Mouse (Mus musculus) midbrain, embryonic 11.5 days (tissue): ENCODE data around the gene Rtn4rl1. TPM values are rescaled to one million over a fixed set of nuclear protein-coding genes. Genes with fewer than 3 reads are reported as not detected.

Experiments used
- ATAC-seq: fragments of 200-750 bp; cut with Nextera tagmentation; 2 replicates; pipeline ENCODE4 v1.8.0; 2017; ENCODE audit warnings: moderate TSS enrichment, moderate library complexity; ENCODE audit not compliant: low FRiP score
- DNase-seq: peaks from one replicate; pipeline ENCODE4 v3.0.0; 2015; ENCODE audit warnings: low spot score; ENCODE audit errors: missing footprints
- H3K27ac ChIP-seq: fragments of 300-500 bp; sonication (generic); 2 replicates; pipeline ENCODE4 v1.5.1; 2014; ENCODE audit warnings: low read depth, low read length
- H3K27me3 ChIP-seq: fragments of 300-500 bp; sonication (generic); 2 replicates; pipeline ENCODE4 v1.6.1; 2014; ENCODE audit warnings: mild to moderate bottlenecking, low read length, moderate library complexity, mixed read lengths; ENCODE audit not compliant: control insufficient read depth, insufficient read depth
- H3K36me3 ChIP-seq: fragments of 300-500 bp; sonication (generic); 2 replicates; pipeline ENCODE4 v1.6.1; 2014; ENCODE audit warnings: mild to moderate bottlenecking, low read length, moderate library complexity, mixed read lengths; ENCODE audit not compliant: control insufficient read depth, insufficient read depth
- H3K4me1 ChIP-seq: fragments of 300-500 bp; sonication (generic); 2 replicates; pipeline ENCODE4 v1.6.1; 2014; ENCODE audit warnings: low read length; ENCODE audit not compliant: control insufficient read depth, insufficient read depth
- H3K4me2 ChIP-seq: fragments of 300-500 bp; sonication (generic); 2 replicates; pipeline ENCODE4 v1.6.1; 2014; ENCODE audit warnings: mild to moderate bottlenecking, moderate library complexity
- H3K4me3 ChIP-seq: fragments of 300-500 bp; sonication (generic); 2 replicates; pipeline ENCODE4 v1.5.1; 2014; ENCODE audit warnings: low read depth, low read length
- H3K9ac ChIP-seq: fragments of 300-500 bp; sonication (generic); 2 replicates; pipeline ENCODE4 v1.6.1; 2014; ENCODE audit warnings: low read length
- H3K9me3 ChIP-seq: fragments of 300-500 bp; sonication (generic); 2 replicates; pipeline ENCODE4 v1.6.1; 2016; ENCODE audit warnings: low read length; ENCODE audit not compliant: control insufficient read depth
- WGBS: fragments of 180-500 bp; shearing (Covaris S2); extraction: QIAGEN DNeasy Blood & Tissue Kit; methylation state at CpG from one replicate; pipeline ENCODE4 v1.1.7; 2014; 5-methylcytosine and 5-hydroxymethylcytosine counted together
- polyA plus RNA-seq: library from polyadenylated mRNA; unstranded; fragments of >200 nt; fragmentation: Nextera tagmentation; extraction: Ambion mirVana; gene quantifications from 2 replicates; pipeline ENCODE4 v1.2.1, GENCODE M21; 2014

Gene Rtn4rl1
- polyA plus RNA-seq, 1 experiment from 2014 or later = 4.6 TPM

DNA sequence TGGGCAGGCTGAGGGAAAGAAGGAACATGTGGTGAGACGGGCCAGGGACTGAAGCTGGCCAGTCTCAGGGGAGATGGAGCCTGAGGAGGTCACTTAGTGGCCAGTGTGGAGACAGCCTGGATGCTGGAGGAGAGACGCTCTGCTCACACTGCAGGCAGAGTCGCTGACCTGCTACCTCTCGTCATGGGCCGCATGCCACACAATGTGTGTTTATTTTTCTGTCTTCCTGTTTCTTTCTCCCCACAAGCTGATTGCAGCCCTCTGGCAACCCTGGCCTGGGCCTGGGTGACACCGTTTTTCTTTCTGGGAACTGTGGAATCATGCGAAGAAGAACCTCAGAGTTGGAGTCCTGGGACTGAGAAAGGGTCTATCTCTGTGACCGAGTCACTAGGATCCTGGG is 8.1 kb downstream of the Rtn4rl1 start:
- ATAC-seq = no peak
- no peak overlapping the region for H3K27ac ChIP-seq
- 68% methylated on average over 8 of the region's 8 CpGs for WGBS
- no peak overlapping the region; the same call in 1 of the 2 replicates for H3K9ac ChIP-seq
- H3K9me3 ChIP-seq = no peaks in the 10 kb centered on the region
- H3K4me2 ChIP-seq = no peak overlapping the region
- H3K27me3 ChIP-seq = peaks cover 1% of the 10 kb centered on the region; the same call in 1 of the 2 replicates
- H3K36me3 ChIP-seq = no peaks in the 10 kb centered on the region
- H3K4me1 ChIP-seq = peaks cover 7% of the 10 kb centered on the region; the same call in 1 of the 2 replicates
- H3K4me3 ChIP-seq = no peak overlapping the region
- DNase-seq = no peak

DNA sequence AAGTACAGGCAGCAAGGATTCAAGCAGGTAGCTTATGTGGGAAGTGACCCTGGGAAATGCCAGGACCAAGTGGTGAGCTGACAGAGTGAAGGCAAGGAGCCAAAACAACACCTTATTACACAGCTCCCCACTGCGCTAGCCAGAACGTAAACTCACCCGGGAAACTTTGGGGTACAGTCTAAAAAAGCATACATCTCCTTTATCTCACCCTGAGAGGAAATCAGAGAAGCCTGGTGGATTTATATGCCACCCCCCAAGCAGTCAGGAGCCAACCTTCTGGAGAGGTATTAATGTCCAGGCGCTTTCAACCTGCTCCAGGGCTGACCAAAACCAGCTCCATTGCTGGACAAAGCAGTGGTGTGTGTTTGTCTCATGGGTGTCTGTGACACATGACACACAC is 10.3 kb downstream of the Rtn4rl1 start:
- Histone ChIP-seq H3K9me3 (no peaks in the 10 kb centered on the region), H3K4me1 (peaks cover 5% of the 10 kb centered on the region; the same call in 1 of the 2 replicates), H3K4me3 (no peak overlapping the region), H3K9ac (no peak overlapping the region), H3K4me2 (no peak overlapping the region), H3K27ac (no peak overlapping the region), H3K36me3 (no peaks in the 10 kb centered on the region), H3K27me3 (no peaks in the 10 kb centered on the region)
- ATAC-seq (no peak), DNase-seq (no peak)
- 82% methylated on average over 4 of the region's 4 CpGs for WGBS

DNA sequence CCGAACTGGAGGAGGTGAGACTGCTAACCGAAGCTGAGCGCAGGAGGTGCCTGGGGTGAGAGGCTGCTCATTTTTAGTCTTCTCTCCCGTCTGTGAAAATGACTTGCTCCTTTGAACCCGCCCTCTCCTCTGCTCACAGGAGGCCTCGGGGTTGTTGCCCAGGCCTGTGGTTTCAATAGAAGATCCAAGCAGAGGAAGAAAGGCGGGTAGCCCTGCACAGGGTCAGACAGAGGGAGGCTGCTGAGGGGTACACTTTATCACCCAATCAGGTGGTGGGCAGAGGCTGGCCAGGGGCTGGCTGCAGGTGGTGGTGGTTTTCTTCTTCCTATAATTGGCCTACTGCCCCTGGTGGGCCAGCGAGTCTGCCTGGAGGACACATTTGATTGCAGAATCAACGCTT is 10.9 kb downstream of the Rtn4rl1 start:
- Histone ChIP-seq H3K4me1 (peaks cover 8% of the 10 kb centered on the region; the same call in 1 of the 2 replicates), H3K4me2 (no peak overlapping the region), H3K27ac (0 out of 2 replicates have a peak overlapping the region, but pooled peaks have one; percentile 35), H3K4me3 (no peak overlapping the region), H3K9me3 (no peaks in the 10 kb centered on the region), H3K9ac (no peak overlapping the region), H3K27me3 (no peaks in the 10 kb centered on the region), H3K36me3 (no peaks in the 10 kb centered on the region)
- 38% methylated on average over 9 of the region's 9 CpGs for WGBS
- ATAC-seq = no peak
- DNase-seq = peak; percentile 84

DNA sequence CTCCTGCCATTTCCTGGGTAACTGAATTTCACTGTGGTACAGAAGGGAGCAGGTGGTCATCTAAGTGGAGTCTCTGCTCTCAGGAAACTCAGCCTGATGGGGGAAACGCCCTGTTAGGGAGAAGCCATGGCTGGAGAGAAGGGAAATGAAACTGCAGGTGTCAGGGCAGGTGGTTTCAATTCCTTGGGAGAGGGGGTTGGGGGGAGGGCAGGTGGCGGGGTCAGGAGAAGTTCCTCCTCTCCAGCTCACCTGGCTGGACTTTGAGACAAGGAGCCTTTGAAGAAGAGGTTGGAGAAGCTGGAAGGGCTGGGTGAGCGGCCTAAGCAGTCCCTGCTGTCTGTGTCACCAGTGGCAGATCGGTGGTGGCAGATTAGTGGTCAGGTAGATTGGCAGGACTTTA is 12.8 kb downstream of the Rtn4rl1 start:
- peaks cover 21% of the 10 kb centered on the region for H3K4me1 ChIP-seq
- no peak for ATAC-seq
- WGBS = 79% methylated on average over 4 of the region's 4 CpGs

DNA sequence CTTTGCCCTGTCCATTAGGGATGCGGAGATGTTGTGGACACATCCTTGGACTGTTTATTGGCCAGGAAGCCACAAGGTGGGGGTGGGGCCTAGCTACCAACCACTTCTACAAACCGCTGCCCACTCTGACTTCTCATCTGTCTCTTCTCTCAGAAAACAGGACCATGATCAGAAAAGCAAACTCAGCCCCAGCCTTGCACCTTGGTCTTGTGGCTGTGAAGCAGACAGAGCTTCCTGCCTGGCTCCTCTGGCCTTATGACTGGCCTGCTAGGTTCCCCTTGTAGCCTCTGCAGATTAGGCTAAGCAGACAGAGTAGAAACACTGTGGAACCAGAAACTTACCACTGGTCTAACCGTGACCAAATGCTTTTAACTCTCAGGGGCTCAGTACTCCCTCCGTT is 15.8 kb downstream of the Rtn4rl1 start:
- ATAC-seq (no peak), DNase-seq (peak; percentile 72)
- H3K9ac ChIP-seq = no peak overlapping the region
- no peaks in the 10 kb centered on the region for H3K27me3 ChIP-seq
- peaks cover 39% of the 10 kb centered on the region for H3K4me1 ChIP-seq
- no peak overlapping the region for H3K27ac ChIP-seq
- no peak overlapping the region for H3K4me2 ChIP-seq
- no peaks in the 10 kb centered on the region for H3K9me3 ChIP-seq
- no peak overlapping the region for H3K4me3 ChIP-seq
- no peaks in the 10 kb centered on the region for H3K36me3 ChIP-seq
- WGBS = 57% methylated on average over 4 of the region's 4 CpGs

More for the DNA sequence above, 12.8 kb downstream of the Rtn4rl1 start:
- Histone ChIP-seq H3K27ac (no peak overlapping the region), H3K4me2 (no peak overlapping the region), H3K9ac (no peak overlapping the region), H3K9me3 (no peaks in the 10 kb centered on the region), H3K4me3 (no peak overlapping the region), H3K36me3 (no peaks in the 10 kb centered on the region), H3K27me3 (no peaks in the 10 kb centered on the region)
- no peak for DNase-seq

DNA sequence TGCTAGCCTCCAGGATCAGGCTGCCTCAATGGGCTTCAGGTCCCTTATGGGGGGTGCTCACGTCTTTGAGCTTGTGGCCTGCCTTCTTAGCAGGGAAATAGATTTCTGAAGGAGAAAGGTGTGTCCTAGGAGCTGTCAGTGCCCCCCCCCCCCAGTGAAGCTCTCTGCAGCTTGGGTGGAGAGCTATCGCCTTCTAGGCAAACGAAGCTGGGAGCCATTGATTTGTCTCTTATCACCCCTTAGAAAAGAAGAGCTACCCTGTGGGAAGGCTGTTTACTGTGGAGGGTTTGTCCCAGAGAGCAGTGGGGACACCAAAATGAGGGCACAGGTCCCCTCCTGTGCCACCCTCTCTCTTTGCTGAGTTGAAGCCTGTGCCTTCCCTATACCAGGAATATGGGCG is 16.5 kb downstream of the Rtn4rl1 start:
- DNase-seq (peak; percentile 83), ATAC-seq (no peak)
- WGBS = 45% methylated on average over 4 of the region's 4 CpGs
- Histone ChIP-seq H3K9me3 (no peaks in the 10 kb centered on the region), H3K27ac (peak overlapping the region; percentile 58), H3K4me1 (peaks cover 39% of the 10 kb centered on the region), H3K9ac (no peak overlapping the region), H3K36me3 (no peaks in the 10 kb centered on the region), H3K4me2 (no peak overlapping the region), H3K27me3 (no peaks in the 10 kb centered on the region; the same call in 1 of the 2 replicates), H3K4me3 (no peak overlapping the region)

DNA sequence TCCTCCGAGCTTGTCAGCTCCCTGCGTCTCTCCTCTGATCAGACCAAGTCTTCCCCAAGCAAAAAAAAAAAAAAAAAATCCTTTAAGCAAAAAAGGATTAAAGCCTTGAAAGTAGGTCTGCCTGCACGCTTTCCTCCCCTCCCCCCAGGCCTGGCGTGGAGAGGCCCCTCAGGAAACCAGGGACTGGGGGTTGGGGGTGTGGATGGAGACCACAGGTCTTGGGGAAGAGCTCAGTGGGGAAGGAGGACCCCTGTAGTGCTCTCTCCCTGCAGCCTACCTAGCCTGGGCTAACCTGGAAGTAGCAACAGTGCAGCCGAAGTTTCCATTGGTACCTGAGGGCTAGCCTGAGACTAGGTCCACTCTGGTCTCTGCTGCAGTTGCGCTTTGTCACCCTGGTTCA is 17.2 kb downstream of the Rtn4rl1 start:
- 24% methylated on average over 6 of the region's 6 CpGs for WGBS
- H3K27ac ChIP-seq = peak overlapping the region; percentile 11; the same call in 1 of the 2 replicates

DNA sequence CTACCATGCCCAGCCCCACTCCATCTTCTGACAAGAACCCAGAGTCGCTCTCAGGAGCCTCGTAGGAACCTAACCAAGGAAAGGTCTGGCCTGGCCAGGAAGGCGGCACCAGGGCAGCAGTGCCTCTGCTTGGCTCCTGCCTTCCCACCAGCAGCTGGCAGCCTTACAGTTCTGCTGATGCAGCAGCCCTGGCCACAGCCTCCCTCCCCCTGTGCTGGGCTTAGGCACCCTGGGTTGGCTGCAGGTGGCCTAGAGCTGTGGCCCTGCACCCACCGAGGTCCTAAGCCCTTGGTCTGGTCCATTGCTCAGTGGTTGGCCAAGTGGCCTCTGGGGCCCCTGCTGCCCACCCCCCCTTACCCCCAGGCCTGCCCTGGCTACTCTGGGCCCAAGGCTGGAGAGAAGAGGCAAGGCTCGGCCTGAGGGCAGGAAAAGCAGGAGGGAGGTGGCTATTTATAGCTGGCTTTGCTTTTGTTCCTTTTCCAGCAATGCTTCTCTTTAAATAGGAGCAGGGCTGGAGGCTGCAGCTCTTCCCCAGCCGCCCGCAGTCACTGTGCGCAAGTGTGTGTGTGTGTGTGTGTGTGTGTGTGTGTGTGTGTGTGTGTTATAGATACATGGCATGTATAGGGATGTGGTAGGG is 18.6 kb downstream of the Rtn4rl1 start:
- DNase-seq (peak; percentile 83), ATAC-seq (0 out of 2 replicates have a peak, but pooled peaks have one; percentile 17)
- WGBS = 40% methylated on average over 8 of the region's 8 CpGs
- no peak overlapping the region for H3K4me3 ChIP-seq
- H3K9ac ChIP-seq = no peak overlapping the region
- no peaks in the 10 kb centered on the region for H3K9me3 ChIP-seq
- no peaks in the 10 kb centered on the region for H3K36me3 ChIP-seq
- peaks cover 48% of the 10 kb centered on the region for H3K4me1 ChIP-seq
- no peaks in the 10 kb centered on the region; the same call in 1 of the 2 replicates for H3K27me3 ChIP-seq
- H3K4me2 ChIP-seq = no peak overlapping the region
- peak overlapping the region; percentile 56; the same call in 1 of the 2 replicates for H3K27ac ChIP-seq

More for the DNA sequence above, 17.2 kb downstream of the Rtn4rl1 start:
- H3K27me3 ChIP-seq = no peaks in the 10 kb centered on the region; the same call in 1 of the 2 replicates
- H3K4me2 ChIP-seq = no peak overlapping the region
- no peaks in the 10 kb centered on the region for H3K36me3 ChIP-seq
- no peak overlapping the region for H3K4me3 ChIP-seq
- no peak overlapping the region for H3K9ac ChIP-seq
- peaks cover 45% of the 10 kb centered on the region for H3K4me1 ChIP-seq
- no peaks in the 10 kb centered on the region for H3K9me3 ChIP-seq
- ATAC-seq = no peak
- DNase-seq = peak; percentile 88

DNA sequence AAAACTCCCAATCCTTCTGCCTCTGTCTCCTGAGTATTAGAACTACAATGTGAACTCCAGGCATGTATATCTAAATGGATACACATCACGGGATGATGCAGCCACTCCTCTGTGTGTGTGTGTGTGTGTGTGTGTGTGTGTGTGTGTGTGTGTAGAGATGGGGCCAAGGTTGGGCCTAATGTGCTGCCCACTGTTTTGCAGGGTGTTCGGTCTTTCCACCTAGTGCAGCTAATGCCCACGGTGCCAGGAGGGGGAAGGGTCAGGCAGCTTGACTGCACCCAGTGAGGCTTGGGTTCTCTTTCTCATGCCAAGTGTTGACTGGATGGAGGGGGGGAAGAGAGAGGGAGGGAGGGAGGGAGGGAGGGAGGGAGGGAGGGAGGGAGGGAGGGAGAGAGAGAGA is 19.3 kb downstream of the Rtn4rl1 start:
- Histone ChIP-seq H3K27ac (0 out of 2 replicates have a peak overlapping the region, but pooled peaks have one; percentile 2), H3K9me3 (no peaks in the 10 kb centered on the region), H3K27me3 (no peaks in the 10 kb centered on the region; the same call in 1 of the 2 replicates), H3K4me2 (no peak overlapping the region), H3K36me3 (no peaks in the 10 kb centered on the region), H3K9ac (no peak overlapping the region), H3K4me1 (peaks cover 48% of the 10 kb centered on the region), H3K4me3 (no peak overlapping the region)
- ATAC-seq (no peak), DNase-seq (peak; percentile 80)
- WGBS = 64% methylated on average over 2 of the region's 3 CpGs
